Mouse (Mus musculus): ENCODE measurements around the gene Cryz.

- TF ChIP-seq CTCF (IDR thresholded peaks at IDR 0.05; ENCODE audit: low read depth, low read length): no peak
- no peak for TF ChIP-seq TAL1 (conservative IDR thresholded peaks at IDR 0.05; ENCODE audit: low read depth, low read length)
- TF ChIP-seq GATA1 (IDR thresholded peaks at IDR 0.05; ENCODE audit: borderline replicate concordance, low read length): no peak
- no peak for TF ChIP-seq GATA2 (IDR thresholded peaks at IDR 0.05; ENCODE audit: borderline replicate concordance, low read depth, low read length)
- TF ChIP-seq POLR2AphosphoS5 (IDR thresholded peaks at IDR 0.05; ENCODE audit: insufficient replicate concordance, low read depth, low read length): no peak
Measured at GRCm38 (mm10) chr3:154551035-154551411, 45.5 kb upstream of the Cryz start.

Data from G1E (cell line).